9 mouse cellular contexts compared by ENCODE assay signal in the genomic region with DNA sequence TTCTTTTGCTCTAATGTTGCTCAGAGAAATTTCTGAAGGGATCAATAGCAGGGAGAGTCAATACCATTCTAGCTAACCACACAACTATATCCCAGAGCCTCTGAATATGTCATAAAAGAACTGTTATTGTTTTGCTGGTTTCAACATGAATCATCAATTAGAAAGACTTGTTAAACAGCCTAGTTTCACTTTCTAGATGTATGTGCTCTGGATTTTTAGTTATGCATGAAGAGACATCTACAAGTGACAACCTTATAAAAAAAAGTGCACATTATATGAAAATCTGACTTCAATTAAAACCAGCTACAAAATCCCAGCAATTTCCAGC. TPM values are rescaled to one million over a fixed set of nuclear protein-coding genes. Genes with fewer than 3 reads are reported as not detected.
A peak's percentile ranks its signal among the peaks of the same experiment; 100 is the strongest.
DNase-seq lines count a peak whose midpoint lies in the region; ATAC-seq lines count a peak whose summit lies in the region.
"Had no signal": no experiment of that assay in that cellular context is flagged by ENCODE, and none has a peak within 500 bp of the region (broad histone marks: within the 10 kb centered on the region; RNA-seq: fewer than 3 reads in every experiment).

No protein-coding gene starts in this region.

- H3K9ac ChIP-seq in hindbrain, embryonic 11.5 days (ENCODE audit: low read depth, low read length): no peak overlapping the region
- no peak overlapping the region for H3K9ac ChIP-seq in hindbrain, embryonic 16.5 days (ENCODE audit: low read depth, low read length)
- H3K9ac ChIP-seq in neural tube, embryonic 13.5 days: no peak overlapping the region
- no peak overlapping the region for H3K9ac ChIP-seq in kidney, embryonic 16.5 days (replicated peaks; ENCODE audit: low read length)

- DNase-seq in hindbrain, embryonic 11.5 days (ENCODE audit: low spot score): no peak
- DNase-seq in hindbrain, embryonic 10.5 days (ENCODE audit: low spot score): no peak
- no peak for DNase-seq in kidney, postnatal 25 days

- no peaks in the 10 kb centered on the region for H3K4me1 ChIP-seq in hindbrain, embryonic 11.5 days (replicated peaks; ENCODE audit: control insufficient read depth, insufficient read depth, low read length)
- peaks cover 12% of the 10 kb centered on the region for H3K4me1 ChIP-seq in hindbrain, embryonic 10.5 days (replicated peaks)
- no peaks in the 10 kb centered on the region for H3K4me1 ChIP-seq in hindbrain, embryonic 16.5 days (ENCODE audit: control insufficient read depth, insufficient read depth, low read depth, low read length)
- no peaks in the 10 kb centered on the region for H3K4me1 ChIP-seq in neural tube, embryonic 13.5 days (replicated peaks)
- H3K4me1 ChIP-seq in kidney, embryonic 16.5 days (ENCODE audit: insufficient read depth, low read length): peaks cover 14% of the 10 kb centered on the region

- H3K36me3 ChIP-seq in hindbrain, embryonic 11.5 days (ENCODE audit: control insufficient read depth, insufficient read depth, low read length): no peaks in the 10 kb centered on the region
- no peaks in the 10 kb centered on the region for H3K36me3 ChIP-seq in hindbrain, embryonic 10.5 days
- no peaks in the 10 kb centered on the region for H3K36me3 ChIP-seq in hindbrain, embryonic 16.5 days (ENCODE audit: control insufficient read depth, insufficient read depth, low read length)
- H3K36me3 ChIP-seq in neural tube, embryonic 13.5 days: no peaks in the 10 kb centered on the region
- H3K36me3 ChIP-seq in kidney, embryonic 16.5 days (ENCODE audit: insufficient read depth, low read length): no peaks in the 10 kb centered on the region

- no peaks in the 10 kb centered on the region for H3K9me3 ChIP-seq in hindbrain, embryonic 11.5 days (ENCODE audit: control insufficient read depth, low read length)
- no peaks in the 10 kb centered on the region for H3K9me3 ChIP-seq in hindbrain, embryonic 10.5 days
- H3K9me3 ChIP-seq in hindbrain, embryonic 16.5 days (ENCODE audit: control insufficient read depth, low read length): no peaks in the 10 kb centered on the region
- no peaks in the 10 kb centered on the region for H3K9me3 ChIP-seq in neural tube, embryonic 13.5 days
- H3K9me3 ChIP-seq in kidney, embryonic 16.5 days (ENCODE audit: low read length): no peaks in the 10 kb centered on the region
- H3K9me3 ChIP-seq: heart, embryonic 10.5 days had no signal

- no peak overlapping the region for H3K4me2 ChIP-seq in hindbrain, embryonic 11.5 days (replicated peaks; ENCODE audit: low read depth, low read length)
- H3K4me2 ChIP-seq in hindbrain, embryonic 16.5 days (ENCODE audit: low read length): no peak overlapping the region
- H3K4me2 ChIP-seq in neural tube, embryonic 13.5 days: no peak overlapping the region
- no peak overlapping the region for H3K4me2 ChIP-seq in kidney, embryonic 16.5 days (replicated peaks; ENCODE audit: low read depth, low read length)

- peak; percentile 27; the same call in 1 of the 2 replicates for ATAC-seq in hindbrain, embryonic 11.5 days (ENCODE audit: low FRiP score)
- ATAC-seq in activated CD4-positive, CD25-positive, alpha-beta regulatory T cell, adult 4 months: peak; percentile 4
- peak; percentile 21 for ATAC-seq in hindbrain, embryonic 16.5 days
- peak; percentile 33; the same call in 1 of the 2 replicates for ATAC-seq in neural tube, embryonic 13.5 days (ENCODE audit: low read depth)
- ATAC-seq in kidney, embryonic 16.5 days (ENCODE audit: low FRiP score, low TSS enrichment): no peak
- ATAC-seq in erythroblast, adult 5-6 weeks (replicated peaks; ENCODE audit: low FRiP score, poor library complexity, severe bottlenecking): no peak

- H3K27ac ChIP-seq in hindbrain, embryonic 11.5 days (ENCODE audit: low read depth, low read length): no peak overlapping the region
- H3K27ac ChIP-seq in hindbrain, embryonic 10.5 days: no peak overlapping the region
- H3K27ac ChIP-seq in hindbrain, embryonic 16.5 days (ENCODE audit: low read depth, low read length): no peak overlapping the region
- H3K27ac ChIP-seq in neural tube, embryonic 13.5 days (replicated peaks): no peak overlapping the region
- H3K27ac ChIP-seq in kidney, embryonic 16.5 days (ENCODE audit: low read length): no peak overlapping the region

- H3K27me3 ChIP-seq in hindbrain, embryonic 11.5 days (ENCODE audit: control insufficient read depth, insufficient read depth, low read length): no peaks in the 10 kb centered on the region
- no peaks in the 10 kb centered on the region for H3K27me3 ChIP-seq in hindbrain, embryonic 10.5 days (ENCODE audit: insufficient read depth, poor library complexity, severe bottlenecking)
- no peaks in the 10 kb centered on the region for H3K27me3 ChIP-seq in hindbrain, embryonic 16.5 days (replicated peaks; ENCODE audit: control insufficient read depth, insufficient read depth, low read length)
- H3K27me3 ChIP-seq in neural tube, embryonic 13.5 days: no peaks in the 10 kb centered on the region
- H3K27me3 ChIP-seq in kidney, embryonic 16.5 days (ENCODE audit: insufficient read depth, low read length): no peaks in the 10 kb centered on the region

- no peak overlapping the region for H3K4me3 ChIP-seq in hindbrain, embryonic 11.5 days (ENCODE audit: low read depth, low read length)
- H3K4me3 ChIP-seq in hindbrain, embryonic 10.5 days: no peak overlapping the region
- no peak overlapping the region for H3K4me3 ChIP-seq in hindbrain, embryonic 16.5 days (ENCODE audit: low read length)
- no peak overlapping the region for H3K4me3 ChIP-seq in neural tube, embryonic 13.5 days
- no peak overlapping the region for H3K4me3 ChIP-seq in kidney, embryonic 16.5 days (ENCODE audit: low read length)
- H3K4me3 ChIP-seq: heart, embryonic 10.5 days had no signal

RNA-seq across cellular contexts. Expression of a gene that starts 41.8 kb away (rescaled TPM):
- polyA plus RNA-seq in hindbrain, embryonic 11.5 days (2014; fragmentation: Nextera tagmentation; extraction: Ambion mirVana): 18.9 and 23.3 TPM in 2 replicates
- polyA plus RNA-seq in hindbrain, embryonic 10.5 days (2016; fragmentation: Nextera tagmentation; extraction: Ambion mirVana): 14.8 and 17.7 TPM in 2 replicates
- 1 to 10 TPM; 4.0 to 4.3 TPM for polyA plus RNA-seq in activated CD4-positive, CD25-positive, alpha-beta regulatory T cell, adult 4 months (2017; shearing (Covaris generic))
- 75.5 and 81.0 TPM in 2 replicates for polyA plus RNA-seq in hindbrain, embryonic 16.5 days (2015; fragmentation: Nextera tagmentation; extraction: Ambion mirVana)
- 43.3 and 46.2 TPM in 2 replicates for polyA plus RNA-seq in neural tube, embryonic 13.5 days (2015; fragmentation: Nextera tagmentation; extraction: Ambion mirVana)
- 30.4 and 31.8 TPM in 2 replicates for polyA plus RNA-seq in kidney, embryonic 16.5 days (2015; fragmentation: Nextera tagmentation; extraction: Ambion mirVana)
- 6.7 and 6.9 TPM in 2 replicates for total RNA-seq in erythroblast, adult 5-6 weeks (2015; ENCODE audit: low replicate concordance)
- 7.1 and 8.8 TPM in 2 replicates for total RNA-seq in erythroblast, adult 5-6 weeks (2017; ENCODE audit: low replicate concordance)

Comparison
In these comparisons a context has a peak if more than half of its experiments do, and no peak if none do; other contexts are left out.
1. ATAC-seq: peak in hindbrain, embryonic 11.5 days (single experiment), activated CD4-positive, CD25-positive, alpha-beta regulatory T cell, adult 4 months (single experiment), hindbrain, embryonic 16.5 days (single experiment) and neural tube, embryonic 13.5 days (single experiment); none in kidney, embryonic 16.5 days (single experiment) and erythroblast, adult 5-6 weeks (single experiment).